Mouse (Mus musculus) ES-Bruce4 (cell line): ENCODE measurements around the gene Cpox.

Experiments
- CTCF ChIP-seq: IDR thresholded peaks from one replicate; pipeline ENCODE4 v1.8.1; 2011; ENCODE audit warnings: low read depth, low read length
- EP300 ChIP-seq: IDR thresholded peaks from 2 replicates; pipeline ENCODE4 v1.6.1; 2011; ENCODE audit warnings: low read depth, low read length; ENCODE audit not compliant: insufficient read depth

- no peak for TF ChIP-seq EP300
- no peak for TF ChIP-seq CTCF
These were observed 32.1 kb upstream of the Cpox start for GRCm38 (mm10) chr16:58638016-58638415.
